Mouse (Mus musculus) myocyte (in vitro differentiated cells): ENCODE data around the gene Arhgap6.

ENCODE experiments used
- E2F4 ChIP-seq: IDR thresholded peaks from one replicate; pipeline ENCODE4 v1.6.1; 2011; ENCODE audit warnings: mild to moderate bottlenecking, control low read depth, moderate library complexity; ENCODE audit not compliant: insufficient read depth
- POLR2A ChIP-seq: IDR thresholded peaks from one replicate; pipeline ENCODE4 v1.6.1; 2011; ENCODE audit warnings: low read depth, mild to moderate bottlenecking, control low read depth, moderate library complexity; ENCODE audit not compliant: insufficient read length
- USF1 ChIP-seq: IDR thresholded peaks from one replicate; pipeline ENCODE4 v1.6.1; 2011; ENCODE audit warnings: low read depth, mild to moderate bottlenecking, control low read depth, moderate library complexity

DNA sequence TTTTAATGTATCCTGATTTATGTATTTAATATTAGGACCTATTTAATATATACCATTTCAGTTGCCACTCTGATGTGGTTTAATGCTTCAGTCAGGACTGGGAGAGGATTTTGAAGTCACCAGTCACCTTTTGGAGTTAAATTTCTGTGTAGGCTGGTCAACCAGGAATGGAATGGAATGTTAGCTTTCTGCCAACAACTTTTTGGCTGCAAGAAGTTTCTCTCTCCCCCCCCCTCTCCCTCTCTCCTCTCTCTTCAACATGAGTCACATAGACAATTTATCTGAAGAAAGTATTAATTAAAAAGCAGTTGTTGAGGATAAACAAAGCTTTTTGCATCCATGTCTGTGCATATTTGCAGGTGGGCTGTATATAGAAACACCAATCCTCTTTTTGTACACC, 217.8 kb downstream of the Arhgap6 start:
- no peak for TF ChIP-seq POLR2A
- TF ChIP-seq USF1 = no peak
- no peak for TF ChIP-seq E2F4
